ENCODE assay signal across 24 mouse cellular contexts in the genomic region with DNA sequence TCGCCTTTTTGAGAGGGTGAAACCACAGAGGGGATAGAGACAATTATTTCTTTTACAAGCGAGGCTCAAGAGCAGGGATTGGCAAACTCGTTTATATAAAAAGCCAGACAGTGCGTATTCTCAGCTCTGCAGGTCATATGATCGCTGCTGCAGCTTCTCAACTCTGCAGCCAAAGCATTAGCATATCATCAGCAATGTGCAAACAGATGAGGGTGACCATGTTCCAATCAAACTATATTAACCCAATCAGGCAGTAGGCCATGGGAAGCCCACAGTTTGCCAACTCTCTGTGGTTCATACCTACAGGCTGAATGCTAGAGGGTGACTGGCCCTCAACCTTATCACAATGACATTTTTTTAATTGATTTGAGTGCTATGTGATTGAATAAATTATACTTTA.
DNase-seq lines count a peak whose midpoint lies in the region; ATAC-seq lines count a peak whose summit lies in the region.
"Had no signal": no experiment of that assay in that cellular context is flagged by ENCODE, and none has a peak within 500 bp of the region (broad histone marks: within the 10 kb centered on the region; RNA-seq: fewer than 3 reads in every experiment).

No protein-coding gene starts in this region.

- no peak overlapping the region for H3K27ac ChIP-seq in forebrain, embryonic 14.5 days (ENCODE audit: low read depth, low read length)
- no peak overlapping the region for H3K27ac ChIP-seq in forebrain, embryonic 10.5 days
- no peak overlapping the region for H3K27ac ChIP-seq in midbrain, embryonic 13.5 days
- H3K27ac ChIP-seq in heart, embryonic 11.5 days (ENCODE audit: low read depth, low read length) = no peak overlapping the region
- H3K27ac ChIP-seq: heart, embryonic 15.5 days; kidney, postnatal 0 days; left cerebral cortex, adult 2 months; limb, embryonic 10.5 days; liver, embryonic 15.5 days; lung, embryonic 15.5 days; neural tube, embryonic 12.5 days had no signal

- peak; percentile 11 for DNase-seq in forebrain, embryonic 14.5 days (ENCODE audit: low spot score)
- DNase-seq in forebrain, embryonic 10.5 days (ENCODE audit: extremely low spot score, low spot score) = no peak
- DNase-seq in left cerebral cortex, postnatal 4 days = peak; percentile 12
- no peak for DNase-seq in left cerebral cortex, postnatal 14 days (ENCODE audit: low spot score in 2 of 2)
- no peak for DNase-seq in adrenal gland, adult 8-10 months
- DNase-seq: adrenal gland, postnatal 36 days; cerebellum, adult 18-20 months; gastrocnemius, postnatal 25 days; heart, postnatal 36 days; kidney, adult 11 months; layer of hippocampus, adult 9-11 months; liver; lung, postnatal 36 days; retina, postnatal 1 day had no signal

- no peak overlapping the region for H3K4me3 ChIP-seq in forebrain, embryonic 14.5 days (ENCODE audit: low read depth, low read length)
- H3K4me3 ChIP-seq in forebrain, embryonic 10.5 days = no peak overlapping the region
- H3K4me3 ChIP-seq in midbrain, embryonic 13.5 days (replicated peaks) = no peak overlapping the region
- no peak overlapping the region for H3K4me3 ChIP-seq in heart, embryonic 11.5 days (ENCODE audit: low read depth, low read length)
- H3K4me3 ChIP-seq: heart, embryonic 15.5 days; left cerebral cortex, adult 2 months; limb, embryonic 10.5 days; liver, embryonic 15.5 days; lung, embryonic 15.5 days; megakaryocyte, embryonic 14.5 days; neural tube, embryonic 12.5 days had no signal

- no peaks in the 10 kb centered on the region for H3K36me3 ChIP-seq in forebrain, embryonic 14.5 days (ENCODE audit: control insufficient read depth, insufficient read depth, low read length)
- no peaks in the 10 kb centered on the region for H3K36me3 ChIP-seq in forebrain, embryonic 10.5 days (replicated peaks)
- no peaks in the 10 kb centered on the region for H3K36me3 ChIP-seq in midbrain, embryonic 13.5 days
- H3K36me3 ChIP-seq in heart, embryonic 11.5 days (ENCODE audit: control insufficient read depth, insufficient read depth, low read length) = no peaks in the 10 kb centered on the region
- H3K36me3 ChIP-seq: heart, embryonic 15.5 days; limb, embryonic 10.5 days; liver, embryonic 15.5 days; lung, embryonic 15.5 days; neural tube, embryonic 12.5 days had no signal

- H3K4me2 ChIP-seq in forebrain, embryonic 14.5 days (ENCODE audit: low read length) = no peak overlapping the region
- H3K4me2 ChIP-seq in midbrain, embryonic 13.5 days (replicated peaks) = no peak overlapping the region
- H3K4me2 ChIP-seq in heart, embryonic 11.5 days = no peak overlapping the region
- H3K4me2 ChIP-seq: heart, embryonic 15.5 days; liver, embryonic 15.5 days; lung, embryonic 15.5 days; neural tube, embryonic 12.5 days had no signal

- H3K4me1 ChIP-seq in forebrain, embryonic 14.5 days (ENCODE audit: control insufficient read depth, insufficient read depth, low read length) = no peaks in the 10 kb centered on the region
- H3K4me1 ChIP-seq in forebrain, embryonic 10.5 days = peaks cover 7% of the 10 kb centered on the region; the same call in 1 of the 2 replicates
- H3K4me1 ChIP-seq in midbrain, embryonic 13.5 days (replicated peaks) = 0 out of 2 replicates have a peak, but pooled peaks cover 2% of the 10 kb centered on the region
- no peaks in the 10 kb centered on the region for H3K4me1 ChIP-seq in heart, embryonic 11.5 days (ENCODE audit: control insufficient read depth, insufficient read depth, low read length)
- H3K4me1 ChIP-seq: heart, embryonic 15.5 days; limb, embryonic 10.5 days; liver, embryonic 15.5 days; lung, embryonic 15.5 days; megakaryocyte, embryonic 14.5 days; neural tube, embryonic 12.5 days had no signal

- no peak overlapping the region for H3K9ac ChIP-seq in forebrain, embryonic 14.5 days (ENCODE audit: low read length)
- no peak overlapping the region for H3K9ac ChIP-seq in midbrain, embryonic 13.5 days (replicated peaks)
- H3K9ac ChIP-seq in heart, embryonic 11.5 days (ENCODE audit: low read depth, low read length) = no peak overlapping the region
- H3K9ac ChIP-seq: heart, embryonic 15.5 days; liver, embryonic 15.5 days; lung, embryonic 15.5 days; neural tube, embryonic 12.5 days had no signal

- no peaks in the 10 kb centered on the region for H3K9me3 ChIP-seq in forebrain, embryonic 14.5 days (replicated peaks; ENCODE audit: control insufficient read depth, low read length)
- H3K9me3 ChIP-seq in forebrain, embryonic 10.5 days = no peaks in the 10 kb centered on the region
- no peaks in the 10 kb centered on the region for H3K9me3 ChIP-seq in midbrain, embryonic 13.5 days
- H3K9me3 ChIP-seq in heart, embryonic 11.5 days (replicated peaks; ENCODE audit: control insufficient read depth, low read length) = no peaks in the 10 kb centered on the region
- H3K9me3 ChIP-seq: heart, embryonic 15.5 days; limb, embryonic 10.5 days; liver, embryonic 15.5 days; lung, embryonic 15.5 days; neural tube, embryonic 12.5 days had no signal

- 0 out of 2 replicates have a peak, but pooled peaks have one; percentile 20 for ATAC-seq in forebrain, embryonic 14.5 days
- ATAC-seq in midbrain, embryonic 13.5 days = peak; percentile 34; the same call in 1 of the 2 replicates
- ATAC-seq in heart, embryonic 11.5 days (replicated peaks; ENCODE audit: insufficient number of reproducible peaks, low FRiP score, low TSS enrichment) = no peak

- intact Hi-C loops in left cerebral cortex, postnatal 4 days (cut with DNase I) = no loop called here
- intact Hi-C loops in left cerebral cortex, postnatal 14 days (cut with DNase I) = no loop called here

- WGBS in forebrain, embryonic 14.5 days = 50% methylated on average over 5 of the region's 5 CpGs
- WGBS in forebrain, embryonic 10.5 days = 79% methylated on average over 5 of the region's 5 CpGs
- WGBS in midbrain, embryonic 13.5 days = 65% methylated on average over 5 of the region's 5 CpGs
- WGBS in heart, embryonic 11.5 days (ENCODE audit: insufficient replicate concordance) = 78% methylated on average over 5 of the region's 5 CpGs

- H3K27me3 ChIP-seq in forebrain, embryonic 14.5 days (replicated peaks; ENCODE audit: control insufficient read depth, insufficient read depth, low read length) = no peaks in the 10 kb centered on the region
- no peaks in the 10 kb centered on the region for H3K27me3 ChIP-seq in forebrain, embryonic 10.5 days (ENCODE audit: poor library complexity, severe bottlenecking)
- no peaks in the 10 kb centered on the region for H3K27me3 ChIP-seq in midbrain, embryonic 13.5 days
- H3K27me3 ChIP-seq in heart, embryonic 11.5 days (ENCODE audit: control insufficient read depth, insufficient read depth, low read length) = no peaks in the 10 kb centered on the region
- H3K27me3 ChIP-seq: heart, embryonic 15.5 days; liver, embryonic 15.5 days; lung, embryonic 15.5 days; megakaryocyte, embryonic 14.5 days; neural tube, embryonic 12.5 days had no signal

Comparison
In these comparisons a context has a peak if more than half of its experiments do, and no peak if none do; other contexts are left out.
1. DNase-seq: peak in forebrain, embryonic 14.5 days (single experiment) and left cerebral cortex, postnatal 4 days (single experiment); none in forebrain, embryonic 10.5 days (single experiment), left cerebral cortex, postnatal 14 days (0 of 2) and adrenal gland, adult 8-10 months (single experiment).